Mouse (Mus musculus) forebrain, embryonic 10.5 days (tissue): ENCODE data around the gene Fuca2. TPM values are rescaled to one million over a fixed set of nuclear protein-coding genes. Genes with fewer than 3 reads are reported as not detected.

Experiments used
- DNase-seq: peaks from one replicate; pipeline ENCODE4 v3.0.0-alpha.2; 2017; ENCODE audit warnings: low spot score; ENCODE audit errors: extremely low spot score
- H3K27ac ChIP-seq: fragments of 300-500 bp; sonication (generic); 2 replicates; pipeline ENCODE4 v1.5.1; 2016; ENCODE audit warnings: mild to moderate bottlenecking
- H3K27me3 ChIP-seq: fragments of 300-500 bp; sonication (generic); 2 replicates; pipeline ENCODE4 v1.6.1; 2016; ENCODE audit warnings: mild to moderate bottlenecking; ENCODE audit not compliant: poor library complexity, severe bottlenecking
- H3K36me3 ChIP-seq: fragments of 300-500 bp; sonication (generic); replicated peaks from 2 replicates; pipeline ENCODE4 v1.6.1; 2016; ENCODE audit warnings: mild to moderate bottlenecking, moderate library complexity
- H3K4me1 ChIP-seq: fragments of 300-500 bp; sonication (generic); 2 replicates; pipeline ENCODE4 v1.6.1; 2016
- H3K4me3 ChIP-seq: fragments of 300-500 bp; sonication (generic); 2 replicates; pipeline ENCODE4 v1.5.1; 2016; ENCODE audit warnings: mild to moderate bottlenecking, moderate library complexity
- H3K9me3 ChIP-seq: fragments of 300-500 bp; sonication (generic); 2 replicates; pipeline ENCODE4 v1.6.1; 2016; ENCODE audit warnings: mild to moderate bottlenecking, moderate library complexity
- WGBS: fragments of 180-500 bp; shearing (Covaris S2); methylation state at CpG from one replicate; pipeline ENCODE4 v1.1.7; 2016; 5-methylcytosine and 5-hydroxymethylcytosine counted together
- polyA plus RNA-seq: library from polyadenylated mRNA; unstranded; fragments of >200 nt; fragmentation: Nextera tagmentation; extraction: Ambion mirVana; gene quantifications from 2 replicates; pipeline ENCODE4 v1.2.1, GENCODE M21; 2016

Fuca2 gene
- polyA plus RNA-seq, 1 experiment from 2014 or later: 25.3 TPM

GRCm38 (mm10) chr10:13541721-13542120 lies 42.4 kb downstream of the Fuca2 start:
- DNase-seq: no peak
- WGBS: 95% methylated on average over 5 of the region's 5 CpGs
- Histone ChIP-seq H3K4me3 (no peak overlapping the region), H3K9me3 (no peaks in the 10 kb centered on the region), H3K27me3 (no peaks in the 10 kb centered on the region), H3K4me1 (no peaks in the 10 kb centered on the region), H3K36me3 (peaks cover 19% of the 10 kb centered on the region), H3K27ac (no peak overlapping the region)

GRCm38 (mm10) chr10:13552646-13553497 lies 53.5 kb downstream of the Fuca2 start, which contains the start of the genes Adat2 and Pex3:
Adat2 (plus strand) TSS chr10:13552894.
Pex3 (minus strand) TSS chr10:13553142.
- peak within 1 kb of the TSS; percentile 79 for H3K4me3 ChIP-seq
- H3K27me3 ChIP-seq: no peaks in the 10 kb centered on the region
- no peaks in the 10 kb centered on the region for H3K9me3 ChIP-seq
- H3K36me3 ChIP-seq: peaks cover 8% of the 10 kb centered on the region; the same call in 1 of the 2 replicates
- peaks cover 14% of the 10 kb centered on the region for H3K4me1 ChIP-seq
- WGBS: 1% methylated on average over 51 of the region's 51 CpGs
- DNase-seq: peak; percentile 90
- peak within 1 kb of the TSS; percentile 89 for H3K27ac ChIP-seq

GRCm38 (mm10) chr10:13553498-13553985 lies 54.2 kb downstream of the Fuca2 start:
- no peaks in the 10 kb centered on the region for H3K9me3 ChIP-seq
- H3K4me3 ChIP-seq: peak overlapping the region; percentile 79
- peaks cover 14% of the 10 kb centered on the region for H3K4me1 ChIP-seq
- WGBS: 35% methylated on average over 10 of the region's 10 CpGs
- peaks cover 8% of the 10 kb centered on the region; the same call in 1 of the 2 replicates for H3K36me3 ChIP-seq
- H3K27me3 ChIP-seq: no peaks in the 10 kb centered on the region
- no peak for DNase-seq
- peak overlapping the region; percentile 89 for H3K27ac ChIP-seq

GRCm38 (mm10) chr10:13554316-13554715 lies 55.0 kb downstream of the Fuca2 start:
- no peak overlapping the region for H3K4me3 ChIP-seq
- no peaks in the 10 kb centered on the region for H3K9me3 ChIP-seq
- peaks cover 11% of the 10 kb centered on the region; the same call in 1 of the 2 replicates for H3K36me3 ChIP-seq
- DNase-seq: no peak
- WGBS: 81% methylated on average over 1 of the region's 1 CpGs
- H3K27ac ChIP-seq: no peak overlapping the region
- no peaks in the 10 kb centered on the region for H3K27me3 ChIP-seq
- H3K4me1 ChIP-seq: peaks cover 14% of the 10 kb centered on the region

DNA sequence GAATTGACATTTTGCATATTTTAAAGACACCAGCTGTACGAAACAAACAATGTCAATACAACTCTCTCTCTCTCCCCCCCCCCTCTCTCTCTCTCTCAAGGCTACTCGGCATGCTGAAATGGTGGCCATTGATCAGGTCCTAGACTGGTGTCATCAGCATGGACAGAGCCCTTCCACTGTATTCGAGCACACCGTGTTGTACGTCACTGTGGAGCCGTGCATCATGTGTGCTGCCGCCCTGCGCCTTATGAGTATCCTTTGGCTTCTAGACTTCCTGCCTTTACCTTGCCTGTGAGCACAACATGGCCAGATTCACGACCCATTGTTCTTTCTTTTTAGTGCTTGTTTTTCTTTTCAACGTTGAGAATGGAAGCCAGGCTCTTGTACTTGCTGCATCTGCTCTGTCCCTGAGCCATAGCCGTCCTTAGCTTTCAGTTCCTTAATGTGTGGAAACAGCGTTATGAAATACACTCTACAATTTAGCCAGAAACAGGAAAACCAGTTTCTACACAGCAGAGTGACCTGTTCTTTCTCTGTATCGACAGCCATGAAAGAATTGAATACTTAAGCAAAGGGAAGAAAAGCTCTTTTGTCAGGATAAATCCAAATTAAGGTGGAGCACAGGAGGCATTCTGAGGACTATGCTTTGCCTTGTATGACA lies 60.8 kb downstream of the Fuca2 start:
- Histone ChIP-seq H3K27ac (no peak overlapping the region), H3K9me3 (no peaks in the 10 kb centered on the region), H3K4me3 (no peak overlapping the region), H3K4me1 (peaks cover 5% of the 10 kb centered on the region; the same call in 1 of the 2 replicates), H3K27me3 (no peaks in the 10 kb centered on the region), H3K36me3 (peaks cover 52% of the 10 kb centered on the region)
- WGBS: 93% methylated on average over 13 of the region's 13 CpGs
- no peak for DNase-seq

DNA sequence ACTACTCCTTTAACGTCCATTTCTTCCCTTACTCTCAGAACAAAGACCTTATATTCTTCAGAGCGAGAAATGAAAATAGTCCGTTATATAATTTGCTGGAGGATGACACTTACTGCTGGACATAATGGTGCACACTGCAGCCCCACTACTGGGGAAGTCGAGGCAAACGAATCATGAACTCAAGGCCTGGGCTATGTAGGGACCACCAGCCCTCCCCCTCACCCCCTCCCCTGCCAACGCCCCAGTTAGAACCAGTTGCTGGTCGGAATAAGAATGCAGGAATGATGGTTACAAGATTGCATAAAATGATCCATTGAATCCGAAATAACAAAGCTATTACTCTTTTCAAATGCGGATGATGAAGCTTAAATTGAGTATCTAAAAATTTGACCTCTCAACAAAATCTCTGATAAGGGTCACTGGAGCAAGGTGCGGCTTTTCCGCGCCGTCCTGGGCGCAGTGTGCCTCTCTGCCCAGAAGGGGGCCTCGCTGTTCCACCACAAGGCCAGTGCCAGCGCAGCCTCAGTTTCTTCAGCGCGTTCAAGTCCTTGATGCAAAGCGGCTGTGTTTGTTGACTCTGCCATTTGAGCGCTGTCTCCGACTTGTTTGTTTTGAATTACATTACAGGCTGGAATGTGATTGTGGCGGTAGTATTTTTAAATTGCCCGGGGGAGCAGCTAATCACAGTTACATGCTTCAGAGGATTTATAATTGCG lies 65.2 kb downstream of the Fuca2 start:
- peak; percentile 66 for DNase-seq
- 27% methylated on average over 24 of the region's 24 CpGs for WGBS
- H3K4me3 ChIP-seq: peak overlapping the region; percentile 25
- peaks cover 42% of the 10 kb centered on the region for H3K36me3 ChIP-seq
- no peak overlapping the region for H3K27ac ChIP-seq
- no peaks in the 10 kb centered on the region for H3K9me3 ChIP-seq
- H3K27me3 ChIP-seq: peaks cover 33% of the 10 kb centered on the region
- H3K4me1 ChIP-seq: peaks cover 5% of the 10 kb centered on the region; the same call in 1 of the 2 replicates

DNA sequence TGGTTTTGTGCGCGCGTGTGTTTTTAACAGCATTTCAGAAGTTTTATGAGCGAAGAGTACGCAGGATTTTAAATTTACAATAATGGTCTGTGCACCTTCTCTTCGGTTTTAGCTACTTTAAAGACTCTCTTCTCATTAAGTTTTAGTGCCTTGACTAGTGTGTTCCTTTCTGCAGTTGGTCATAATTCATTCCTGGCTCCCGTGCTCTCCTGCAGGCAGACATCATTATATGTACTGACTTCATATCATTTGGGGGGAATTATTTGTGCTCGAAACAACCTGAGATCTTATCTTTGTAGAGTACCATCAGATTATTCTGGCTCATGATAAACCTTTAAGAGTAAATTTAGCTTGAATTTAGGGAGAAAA lies 65.7 kb downstream of the Fuca2 start:
- Histone ChIP-seq H3K9me3 (no peaks in the 10 kb centered on the region), H3K4me1 (peaks cover 8% of the 10 kb centered on the region), H3K4me3 (peak overlapping the region; percentile 25), H3K27me3 (peaks cover 33% of the 10 kb centered on the region), H3K27ac (no peak overlapping the region), H3K36me3 (peaks cover 39% of the 10 kb centered on the region)
- 69% methylated on average over 8 of the region's 8 CpGs for WGBS
- DNase-seq: no peak

- H3K36me3 ChIP-seq: peaks cover 27% of the 10 kb centered on the region
- H3K9me3 ChIP-seq: no peaks in the 10 kb centered on the region
- no peak for DNase-seq
- H3K27me3 ChIP-seq: peaks cover 40% of the 10 kb centered on the region
- H3K4me3 ChIP-seq: no peak overlapping the region
- no peak overlapping the region for H3K27ac ChIP-seq
- peaks cover 11% of the 10 kb centered on the region for H3K4me1 ChIP-seq
- WGBS: 75% methylated on average over 13 of the region's 13 CpGs
These were observed 67.1 kb downstream of the Fuca2 start for GRCm38 (mm10) chr10:13566393-13566792.

Other genes starting within 250 kb of the Fuca2 start
- gene Phactr2, start 25.1 kb upstream of the Fuca2 start, polyA plus RNA-seq: 13.4 and 14.2 TPM in 2 replicates
- 5.0 and 6.0 TPM in 2 replicates for gene Adat2, start 53.4 kb downstream of the Fuca2 start, polyA plus RNA-seq
- gene Pex3, start 53.6 kb downstream of the Fuca2 start, polyA plus RNA-seq: 16.3 and 18.5 TPM in 2 replicates